ENCODE assay signal across 27 mouse cellular contexts in genomic region chr5:148895833-148896232, GRCm38 (mm10). TPM values are rescaled to one million over a fixed set of nuclear protein-coding genes. Genes with fewer than 3 reads are reported as not detected.
DNase-seq lines count a peak whose midpoint lies in the region; ATAC-seq and TF ChIP-seq lines count a peak whose summit lies in the region.
"Had no signal": no experiment of that assay in that cellular context is flagged by ENCODE, and none has a peak within 500 bp of the region (broad histone marks: within the 10 kb centered on the region; RNA-seq: fewer than 3 reads in every experiment).

No protein-coding gene starts in this region.

- H3K4me3 ChIP-seq in forebrain, embryonic 12.5 days (replicated peaks) = no peak overlapping the region
- H3K4me3 ChIP-seq in forebrain, embryonic 14.5 days (ENCODE audit: low read depth, low read length) = no peak overlapping the region
- no peak overlapping the region for H3K4me3 ChIP-seq in liver, embryonic 11.5 days (ENCODE audit: low read depth, low read length)
- no peak overlapping the region for H3K4me3 ChIP-seq in liver, postnatal 0 days (ENCODE audit: low read depth, low read length)
- H3K4me3 ChIP-seq in liver, embryonic 13.5 days (replicated peaks) = no peak overlapping the region
- H3K4me3 ChIP-seq: embryonic facial prominence, embryonic 12.5 days; hindbrain, embryonic 15.5 days; lung, embryonic 15.5 days; midbrain, embryonic 12.5 days had no signal

- peaks cover 17% of the 10 kb centered on the region for H3K4me1 ChIP-seq in forebrain, embryonic 12.5 days
- peaks cover 3% of the 10 kb centered on the region; the same call in 1 of the 2 replicates for H3K4me1 ChIP-seq in forebrain, embryonic 14.5 days (ENCODE audit: control insufficient read depth, insufficient read depth, low read length)
- H3K4me1 ChIP-seq in liver, embryonic 11.5 days (replicated peaks; ENCODE audit: control insufficient read depth, insufficient read depth, low read length) = peaks cover 34% of the 10 kb centered on the region
- H3K4me1 ChIP-seq in liver, postnatal 0 days (ENCODE audit: insufficient read depth) = peaks cover 12% of the 10 kb centered on the region
- peaks cover 51% of the 10 kb centered on the region for H3K4me1 ChIP-seq in liver, embryonic 13.5 days (replicated peaks)

- peaks cover 34% of the 10 kb centered on the region for H3K36me3 ChIP-seq in forebrain, embryonic 12.5 days (replicated peaks)
- H3K36me3 ChIP-seq in forebrain, embryonic 14.5 days (ENCODE audit: control insufficient read depth, insufficient read depth, low read length) = peaks cover 33% of the 10 kb centered on the region
- H3K36me3 ChIP-seq in liver, embryonic 11.5 days (ENCODE audit: control insufficient read depth, insufficient read depth, low read length) = peaks cover 21% of the 10 kb centered on the region
- peaks cover 20% of the 10 kb centered on the region for H3K36me3 ChIP-seq in liver, postnatal 0 days (replicated peaks; ENCODE audit: insufficient read depth, low read length)
- H3K36me3 ChIP-seq in liver, embryonic 13.5 days = peaks cover 43% of the 10 kb centered on the region

- H3K9me3 ChIP-seq in forebrain, embryonic 12.5 days = no peaks in the 10 kb centered on the region
- no peaks in the 10 kb centered on the region for H3K9me3 ChIP-seq in forebrain, embryonic 14.5 days (replicated peaks; ENCODE audit: control insufficient read depth, low read length)
- no peaks in the 10 kb centered on the region for H3K9me3 ChIP-seq in liver, embryonic 11.5 days (ENCODE audit: control insufficient read depth, low read length)
- no peaks in the 10 kb centered on the region for H3K9me3 ChIP-seq in liver, postnatal 0 days (ENCODE audit: low read length)
- no peaks in the 10 kb centered on the region for H3K9me3 ChIP-seq in liver, embryonic 13.5 days (replicated peaks)
- H3K9me3 ChIP-seq: embryonic facial prominence, embryonic 12.5 days; hindbrain, embryonic 15.5 days; lung, embryonic 15.5 days; midbrain, embryonic 12.5 days had no signal

- TF ChIP-seq CTCF in liver, postnatal 0 days (IDR thresholded peaks at IDR 0.05; ENCODE audit: low read depth) = no peak

- 0 out of 2 replicates have a peak overlapping the region, but pooled peaks have one; percentile 46 for H3K27ac ChIP-seq in forebrain, embryonic 12.5 days
- H3K27ac ChIP-seq in forebrain, embryonic 14.5 days (ENCODE audit: low read depth, low read length) = no peak overlapping the region
- H3K27ac ChIP-seq in liver, embryonic 11.5 days (ENCODE audit: low read depth, low read length) = peak overlapping the region; percentile 99
- no peak overlapping the region for H3K27ac ChIP-seq in liver, postnatal 0 days (ENCODE audit: low read depth)
- peak overlapping the region; percentile 98 for H3K27ac ChIP-seq in liver, embryonic 13.5 days
- H3K27ac ChIP-seq: embryonic facial prominence, embryonic 12.5 days; hindbrain, embryonic 15.5 days; kidney, postnatal 0 days; lung, embryonic 15.5 days; midbrain, embryonic 12.5 days had no signal

- H3K27me3 ChIP-seq in forebrain, embryonic 12.5 days = no peaks in the 10 kb centered on the region
- no peaks in the 10 kb centered on the region for H3K27me3 ChIP-seq in forebrain, embryonic 14.5 days (replicated peaks; ENCODE audit: control insufficient read depth, insufficient read depth, low read length)
- no peaks in the 10 kb centered on the region for H3K27me3 ChIP-seq in liver, embryonic 11.5 days (replicated peaks; ENCODE audit: control insufficient read depth, insufficient read depth, low read length)
- no peaks in the 10 kb centered on the region for H3K27me3 ChIP-seq in liver, postnatal 0 days (ENCODE audit: insufficient read depth, low read length)
- no peaks in the 10 kb centered on the region for H3K27me3 ChIP-seq in liver, embryonic 13.5 days
- H3K27me3 ChIP-seq: embryonic facial prominence, embryonic 12.5 days; hindbrain, embryonic 15.5 days; lung, embryonic 15.5 days; midbrain, embryonic 12.5 days had no signal

- no peak for ATAC-seq in forebrain, embryonic 12.5 days (ENCODE audit: low FRiP score)
- ATAC-seq in forebrain, embryonic 14.5 days = no peak
- no peak for ATAC-seq in liver, embryonic 11.5 days (replicated peaks; ENCODE audit: low FRiP score)
- ATAC-seq in liver, postnatal 0 days = no peak
- ATAC-seq in liver, embryonic 13.5 days (ENCODE audit: low read depth) = no peak
- ATAC-seq: inflammation-experienced regulatory T-cells, adult 6 months had no signal

- no peak for DNase-seq in forebrain, embryonic 14.5 days (ENCODE audit: low spot score)
- no peak for DNase-seq in liver, embryonic 11.5 days (ENCODE audit: low spot score)
- no peak for DNase-seq in liver, postnatal 0 days
- peak; percentile 48 for DNase-seq in 3T3-L1 (ENCODE audit: low read depth, low spot score)
- no peak for DNase-seq in liver, embryonic 13.5 days
- no peak for DNase-seq in embryo, embryonic 10 days (ENCODE audit: low spot score)
- no peak for DNase-seq in natural killer cell, adult 2 months (ENCODE audit: low spot score in 2 of 2)
- DNase-seq: adrenal gland, postnatal 10 days; cerebellum, adult 11 months; cerebellum, adult 9-10 months; cerebellum, postnatal 36 days; embryo, embryonic 11 days; gastrocnemius, postnatal 25 days; heart, adult 11 months; heart, postnatal 4 days; kidney, adult 18-20 months; kidney, postnatal 4 days; right cerebral cortex, postnatal 25 days; thymus, postnatal 25 days had no signal

- WGBS in forebrain, embryonic 12.5 days = 92% methylated on average over 7 of the region's 7 CpGs
- WGBS in forebrain, embryonic 14.5 days = 91% methylated on average over 7 of the region's 7 CpGs
- 89% methylated on average over 7 of the region's 7 CpGs for WGBS in liver, embryonic 11.5 days
- WGBS in liver, postnatal 0 days (ENCODE audit: insufficient replicate concordance) = 89% methylated on average over 7 of the region's 7 CpGs
- 90% methylated on average over 7 of the region's 7 CpGs for WGBS in liver, embryonic 13.5 days (ENCODE audit: insufficient replicate concordance)

- H3K9ac ChIP-seq in forebrain, embryonic 12.5 days = no peak overlapping the region
- H3K9ac ChIP-seq in forebrain, embryonic 14.5 days (ENCODE audit: low read length) = no peak overlapping the region
- H3K9ac ChIP-seq in liver, embryonic 11.5 days (ENCODE audit: low read depth, low read length) = no peak overlapping the region
- H3K9ac ChIP-seq in liver, postnatal 0 days (replicated peaks) = no peak overlapping the region
- no peak overlapping the region for H3K9ac ChIP-seq in liver, embryonic 13.5 days
- H3K9ac ChIP-seq: embryonic facial prominence, embryonic 12.5 days; hindbrain, embryonic 15.5 days; lung, embryonic 15.5 days; midbrain, embryonic 12.5 days had no signal

- no peak overlapping the region for H3K4me2 ChIP-seq in forebrain, embryonic 12.5 days
- H3K4me2 ChIP-seq in forebrain, embryonic 14.5 days (ENCODE audit: low read length) = no peak overlapping the region
- H3K4me2 ChIP-seq in liver, embryonic 11.5 days = no peak overlapping the region
- H3K4me2 ChIP-seq in liver, postnatal 0 days (ENCODE audit: low read depth, low read length) = no peak overlapping the region
- peak overlapping the region; percentile 59; the same call in 1 of the 2 replicates for H3K4me2 ChIP-seq in liver, embryonic 13.5 days
- H3K4me2 ChIP-seq: embryonic facial prominence, embryonic 12.5 days; heart, embryonic 11.5 days; hindbrain, embryonic 15.5 days; lung, embryonic 15.5 days; midbrain, embryonic 12.5 days had no signal

- no peak for TF ChIP-seq EP300 in liver, postnatal 0 days (IDR thresholded peaks at IDR 0.05; ENCODE audit: low read depth)

RNA-seq across cellular contexts. Expression of gene Katnal1, which starts 33.3 kb away (rescaled TPM):
- polyA plus RNA-seq in forebrain, embryonic 12.5 days (2016; fragmentation: Nextera tagmentation; extraction: Ambion mirVana) = 37.7 and 42.2 TPM in 2 replicates
- polyA plus RNA-seq in forebrain, embryonic 14.5 days (2014; fragmentation: Nextera tagmentation; extraction: Ambion mirVana) = 30.6 and 34.0 TPM in 2 replicates
- polyA plus RNA-seq in liver, embryonic 11.5 days (2014; fragmentation: Nextera tagmentation; extraction: Ambion mirVana) = 18.9 and 19.5 TPM in 2 replicates
- 4.3 and 4.8 TPM in 2 replicates for polyA plus RNA-seq in liver, postnatal 0 days (2015; fragmentation: Nextera tagmentation; extraction: Ambion mirVana)
- polyA plus RNA-seq in liver, embryonic 13.5 days (2015; fragmentation: Nextera tagmentation; extraction: Ambion mirVana) = 8.4 and 12.7 TPM in 2 replicates

Comparison
In these comparisons a context has a peak if more than half of its experiments do, and no peak if none do; other contexts are left out.
1. H3K27ac ChIP-seq: peak in forebrain, embryonic 12.5 days (single experiment), liver, embryonic 11.5 days (single experiment) and liver, embryonic 13.5 days (single experiment); none in forebrain, embryonic 14.5 days (single experiment) and liver, postnatal 0 days (single experiment).